8 mouse cellular contexts compared by ENCODE assay signal in the genomic region with DNA sequence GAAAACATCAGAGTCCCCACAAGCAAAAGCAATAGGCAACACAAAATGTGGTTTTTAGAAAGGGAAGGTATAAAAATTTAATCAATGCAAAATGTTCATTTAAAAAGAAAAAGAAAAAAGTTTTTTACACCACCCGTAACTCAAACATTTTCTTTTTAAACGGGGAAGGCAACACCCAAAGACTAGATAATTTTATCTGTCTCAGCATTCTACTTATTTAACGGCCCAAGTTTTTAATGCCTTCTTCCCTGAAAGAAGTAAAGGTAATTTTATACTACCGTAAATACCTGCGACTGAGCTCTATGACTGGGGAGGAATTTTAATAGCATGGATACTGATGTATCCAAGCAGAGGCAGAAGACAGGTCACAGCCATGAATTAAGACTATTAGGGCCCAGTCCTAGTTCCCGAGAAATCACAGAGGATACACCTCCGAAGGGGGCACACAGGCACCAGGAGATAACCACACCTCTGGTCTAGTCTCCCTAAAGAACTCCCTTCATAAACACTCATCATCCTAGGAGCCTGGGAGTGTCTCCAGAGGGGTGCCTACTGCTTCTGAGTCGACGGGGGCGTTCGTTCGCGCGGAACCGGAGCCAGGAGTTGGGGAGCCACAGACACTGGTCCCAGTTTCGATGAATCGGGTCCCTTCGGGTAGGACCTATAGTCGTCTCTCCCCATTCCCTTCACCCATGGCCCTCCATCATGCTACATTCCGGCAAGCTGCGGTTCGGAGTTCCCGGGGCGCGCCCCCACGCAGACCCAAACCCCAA. TPM values are rescaled to one million over a fixed set of nuclear protein-coding genes. Genes with fewer than 3 reads are reported as not detected.
DNase-seq lines count a peak whose midpoint lies in the region; ATAC-seq and TF ChIP-seq lines count a peak whose summit lies in the region.

No protein-coding gene starts in this region.

- H3K36me3 ChIP-seq in heart, embryonic 14.5 days (ENCODE audit: control insufficient read depth, insufficient read depth, low read length): no peaks in the 10 kb centered on the region
- H3K36me3 ChIP-seq in ES-Bruce4 (ENCODE audit: control insufficient read depth, insufficient read depth, low read length, poor library complexity, severe bottlenecking): no peaks in the 10 kb centered on the region
- no peaks in the 10 kb centered on the region for H3K36me3 ChIP-seq in hindbrain, embryonic 15.5 days
- no peaks in the 10 kb centered on the region for H3K36me3 ChIP-seq in stomach, embryonic 16.5 days (ENCODE audit: control insufficient read depth, insufficient read depth, low read length)

- 7% methylated on average over 26 of the region's 26 CpGs for WGBS in heart, embryonic 14.5 days
- 8% methylated on average over 26 of the region's 26 CpGs for WGBS in hindbrain, embryonic 15.5 days
- WGBS in stomach, embryonic 16.5 days: 6% methylated on average over 26 of the region's 26 CpGs

- no peaks in the 10 kb centered on the region for H3K9me3 ChIP-seq in heart, embryonic 14.5 days (ENCODE audit: control insufficient read depth, low read length)
- no peaks in the 10 kb centered on the region for H3K9me3 ChIP-seq in ES-Bruce4 (replicated peaks; ENCODE audit: control insufficient read depth, insufficient read depth, low read length, poor library complexity, severe bottlenecking)
- H3K9me3 ChIP-seq in hindbrain, embryonic 15.5 days: no peaks in the 10 kb centered on the region
- no peaks in the 10 kb centered on the region for H3K9me3 ChIP-seq in stomach, embryonic 16.5 days (replicated peaks; ENCODE audit: control insufficient read depth, low read length)

- no peaks in the 10 kb centered on the region for H3K27me3 ChIP-seq in heart, embryonic 14.5 days (ENCODE audit: control insufficient read depth, insufficient read depth, low read length)
- 0 out of 2 replicates have a peak, but pooled peaks cover 1% of the 10 kb centered on the region for H3K27me3 ChIP-seq in ES-Bruce4 (ENCODE audit: control insufficient read depth, insufficient read depth, low read length, poor library complexity, severe bottlenecking)
- 0 out of 2 replicates have a peak, but pooled peaks cover 3% of the 10 kb centered on the region for H3K27me3 ChIP-seq in hindbrain, embryonic 15.5 days
- H3K27me3 ChIP-seq in stomach, embryonic 16.5 days (ENCODE audit: control insufficient read depth, insufficient read depth, low read length): no peaks in the 10 kb centered on the region

- H3K27ac ChIP-seq in heart, embryonic 14.5 days (replicated peaks in 1 of 2; ENCODE audit: control insufficient read depth in 1 of 2, insufficient read depth in 1 of 2, low read depth in 2 of 2, low read length in 2 of 2): peak overlapping the region; percentile 87 to 93
- H3K27ac ChIP-seq in ES-Bruce4 (ENCODE audit: insufficient read depth, low read length): no peak overlapping the region
- peak overlapping the region; percentile 96; the same call in 1 of the 2 replicates for H3K27ac ChIP-seq in cortical plate, adult 2 months (ENCODE audit: insufficient read depth, low read length)
- H3K27ac ChIP-seq in hindbrain, embryonic 15.5 days (replicated peaks): peak overlapping the region; percentile 79
- H3K27ac ChIP-seq in stomach, embryonic 16.5 days (ENCODE audit: low read length): peak overlapping the region; percentile 95

- TF ChIP-seq EP300 in ES-Bruce4 (IDR thresholded peaks at IDR 0.05; ENCODE audit: insufficient read depth, low read depth, low read length): no peak

- ATAC-seq in heart, embryonic 14.5 days (ENCODE audit: insufficient number of reproducible peaks, insufficient read depth, low FRiP score, low read depth): peak; percentile 4; the same call in 1 of the 2 replicates
- peak; percentile 42 for ATAC-seq in hindbrain, embryonic 15.5 days (ENCODE audit: low FRiP score, low read depth)
- peak; percentile 7; the same call in 1 of the 2 replicates for ATAC-seq in megakaryocyte progenitor cell, adult 5-6 weeks (replicated peaks; ENCODE audit: poor library complexity)
- no peak for ATAC-seq in stomach, embryonic 16.5 days (ENCODE audit: insufficient read depth, low FRiP score)

- peaks cover 0 to 14% of the 10 kb centered on the region in 2 experiments; a peak in 3 of 4 replicates for H3K4me1 ChIP-seq in heart, embryonic 14.5 days (ENCODE audit: control insufficient read depth in 2 of 2, insufficient read depth in 2 of 2, low read length in 2 of 2)
- H3K4me1 ChIP-seq in ES-Bruce4 (ENCODE audit: control insufficient read depth, insufficient read depth, low read length): no peaks in the 10 kb centered on the region
- H3K4me1 ChIP-seq in cortical plate, adult 2 months (ENCODE audit: control insufficient read depth, insufficient read depth, low read length): peaks cover 2% of the 10 kb centered on the region; the same call in 1 of the 2 replicates
- peaks cover 9% of the 10 kb centered on the region for H3K4me1 ChIP-seq in hindbrain, embryonic 15.5 days (replicated peaks)
- peaks cover 9% of the 10 kb centered on the region; the same call in 1 of the 2 replicates for H3K4me1 ChIP-seq in stomach, embryonic 16.5 days (ENCODE audit: control insufficient read depth, insufficient read depth, low read length)

- DNase-seq in heart, adult 11 months: no peak
- no peak for DNase-seq in T-cell, adult 2 months (ENCODE audit: low spot score)

- TF ChIP-seq CTCF in ES-Bruce4 (IDR thresholded peaks at IDR 0.05; ENCODE audit: low read depth, low read length): no peak
- no peak for TF ChIP-seq CTCF in cortical plate, adult 2 months (IDR thresholded peaks at IDR 0.05; ENCODE audit: extremely low read depth, insufficient read depth, low read length)

- H3K9ac ChIP-seq in heart, embryonic 14.5 days (ENCODE audit: low read length): peak overlapping the region; percentile 98
- H3K9ac ChIP-seq in ES-Bruce4 (ENCODE audit: low read depth, poor library complexity, severe bottlenecking): peak overlapping the region; percentile 77
- peak overlapping the region; percentile 88 for H3K9ac ChIP-seq in hindbrain, embryonic 15.5 days
- H3K9ac ChIP-seq in stomach, embryonic 16.5 days (ENCODE audit: low read length): peak overlapping the region; percentile 99

- H3K4me2 ChIP-seq in heart, embryonic 14.5 days (ENCODE audit: low read length): peak overlapping the region; percentile 90
- peak overlapping the region; percentile 73 for H3K4me2 ChIP-seq in hindbrain, embryonic 15.5 days
- H3K4me2 ChIP-seq in stomach, embryonic 16.5 days (ENCODE audit: low read depth, low read length): peak overlapping the region; percentile 78

- H3K4me3 ChIP-seq in heart, embryonic 14.5 days (ENCODE audit: control insufficient read depth in 1 of 2, insufficient read depth in 1 of 2, low read depth in 1 of 2, low read length in 2 of 2): peak overlapping the region; percentile 93 to 100
- H3K4me3 ChIP-seq in ES-Bruce4 (ENCODE audit: low read depth, low read length): peak overlapping the region; percentile 76
- peak overlapping the region; percentile 99 for H3K4me3 ChIP-seq in cortical plate, adult 2 months (ENCODE audit: insufficient read depth, low read length)
- H3K4me3 ChIP-seq in hindbrain, embryonic 15.5 days: peak overlapping the region; percentile 86
- H3K4me3 ChIP-seq in stomach, embryonic 16.5 days (replicated peaks; ENCODE audit: low read length): peak overlapping the region; percentile 97

- TF ChIP-seq POLR2A in ES-Bruce4 (IDR thresholded peaks at IDR 0.05; ENCODE audit: insufficient read depth, low read length): no peak
- TF ChIP-seq POLR2A in cortical plate, adult 2 months (IDR thresholded peaks at IDR 0.05; ENCODE audit: extremely low read depth, insufficient read depth, low read length): no peak; the same call in 1 of the 2 replicates

RNA-seq across cellular contexts. Expression of gene Jak1, which starts 0.9 kb away (rescaled TPM):
- polyA plus RNA-seq in heart, embryonic 14.5 days (2014; fragmentation: Nextera tagmentation; extraction: Ambion mirVana): 67.1 and 69.7 TPM in 2 replicates
- 55.9 and 57.3 TPM in 2 replicates for polyA plus RNA-seq in ES-Bruce4 (2011; ENCODE audit: insufficient read depth, insufficient read length, low read depth, missing spikeins)
- 72.3 and 74.8 TPM in 2 replicates for polyA plus RNA-seq in cortical plate, adult 2 months (2012; rRNA removed)
- polyA plus RNA-seq in hindbrain, embryonic 15.5 days (2015; fragmentation: Nextera tagmentation; extraction: Ambion mirVana): 81.0 and 84.0 TPM in 2 replicates
- total RNA-seq in megakaryocyte progenitor cell, adult 5-6 weeks (2015): 60.2 and 69.1 TPM in 2 replicates
- total RNA-seq in megakaryocyte progenitor cell, adult 5-6 weeks (2017): 56.6 and 62.6 TPM in 2 replicates
- 91.4 and 95.3 TPM in 2 replicates for polyA plus RNA-seq in stomach, embryonic 16.5 days (2015; fragmentation: Nextera tagmentation; extraction: Ambion mirVana)
